Mouse (Mus musculus): Measurements from ENCODE around the gene Ampd3.

GRCm38 (mm10) chr7:110792201-110792600, 24.2 kb downstream of the Ampd3 start:
- TF ChIP-seq FLI1 (IDR thresholded peaks at IDR 0.05; ENCODE audit: low read length): no peak
- no peak for TF ChIP-seq GATA1 (IDR thresholded peaks at IDR 0.05; ENCODE audit: borderline replicate concordance, low read length)
